Mouse (Mus musculus): ENCODE measurements at regions not wholly inside any gene's neighbourhood (a gene's known extent, or its start where the extent isn't known, plus 50 kb on each side); places are given as distances from the start of the nearest gene placed in this dataset.

DNA sequence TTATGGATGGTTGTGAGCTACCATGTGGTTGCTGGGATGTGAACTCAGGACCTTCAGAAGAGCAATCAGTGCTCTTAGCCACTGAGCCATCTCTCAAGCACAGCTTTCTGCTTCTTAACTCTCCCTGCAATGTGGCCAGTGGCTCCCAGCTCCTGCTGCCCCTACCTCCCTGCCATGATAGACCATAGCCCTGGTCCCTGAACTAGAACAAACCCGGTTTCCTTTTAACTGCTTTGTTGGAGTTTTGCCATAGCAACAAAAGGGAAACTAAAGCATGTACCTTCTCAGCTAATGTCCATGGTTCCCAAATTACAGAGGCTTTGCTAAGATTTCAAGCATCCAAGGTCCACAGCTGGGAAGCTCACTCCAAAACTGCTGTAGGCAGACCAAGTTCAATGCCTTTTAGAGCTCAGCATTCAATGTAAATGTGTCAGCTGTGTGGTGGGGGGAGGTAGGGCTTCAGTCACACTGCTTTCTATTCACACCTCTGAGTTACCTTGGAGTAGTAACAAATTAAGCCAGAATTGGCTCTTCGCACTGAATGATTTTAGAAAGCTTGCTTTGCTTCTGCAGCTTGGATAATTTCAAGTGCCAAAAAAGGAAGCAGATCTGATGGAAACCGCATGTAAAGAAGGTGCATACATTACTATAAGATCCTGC, 54.0 kb upstream of the Usp24 start:
- no peak for DNase-seq (ENCODE audit: low spot score in 2 of 2)

DNA sequence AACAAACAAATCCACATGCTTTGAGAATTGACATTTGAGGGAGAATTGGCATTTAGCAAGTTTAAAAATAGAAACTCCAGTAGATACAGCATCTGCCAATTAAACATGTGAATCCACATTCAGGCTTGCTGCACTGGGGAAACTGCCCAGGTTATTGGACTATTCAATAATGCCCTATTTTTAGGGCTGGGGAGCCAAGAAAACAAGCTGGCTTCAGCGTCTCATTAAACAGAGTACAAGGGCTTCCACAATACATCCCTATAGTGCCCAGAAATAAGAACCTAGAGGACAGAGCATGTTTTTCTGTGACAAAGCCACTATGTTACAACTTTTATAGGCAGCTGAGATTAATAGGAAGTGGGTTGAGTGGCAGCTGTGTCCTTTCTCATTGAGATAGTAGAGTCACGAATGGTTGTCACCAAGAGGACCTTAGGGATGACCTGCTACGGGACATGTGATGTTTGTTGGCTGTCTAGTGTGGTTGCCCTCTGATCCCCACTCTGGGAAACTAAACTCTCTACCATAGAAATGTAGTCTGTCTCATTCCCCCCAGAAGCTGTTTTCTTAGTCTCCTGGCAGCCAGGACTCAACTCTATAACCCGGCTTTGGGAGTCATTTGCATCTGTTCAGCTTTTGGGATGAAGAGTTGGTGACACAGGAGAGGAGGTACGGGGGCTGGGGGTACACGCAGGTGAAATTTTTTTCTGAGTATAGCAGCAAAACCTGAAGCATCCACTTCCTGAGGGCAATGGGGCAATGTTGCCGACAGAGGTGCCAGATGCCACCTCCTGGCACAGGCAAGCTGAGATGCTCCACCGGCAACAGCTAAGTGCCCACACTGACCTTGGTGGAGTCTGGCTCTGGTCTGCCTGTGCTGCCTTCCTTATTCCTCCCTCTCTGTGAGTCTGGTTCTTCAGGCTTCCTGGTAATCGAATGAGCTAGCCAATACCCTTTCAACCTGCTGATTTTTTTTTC, 53.0 kb upstream of the Usp24 start:
- peak in 1 of 2 experiments; percentile 34 for DNase-seq (ENCODE audit: low spot score in 2 of 2)

All from layer of hippocampus, adult 18-20 months (tissue).